Comparison of ENCODE assay signal across 9 mouse cellular contexts in the genomic region with DNA sequence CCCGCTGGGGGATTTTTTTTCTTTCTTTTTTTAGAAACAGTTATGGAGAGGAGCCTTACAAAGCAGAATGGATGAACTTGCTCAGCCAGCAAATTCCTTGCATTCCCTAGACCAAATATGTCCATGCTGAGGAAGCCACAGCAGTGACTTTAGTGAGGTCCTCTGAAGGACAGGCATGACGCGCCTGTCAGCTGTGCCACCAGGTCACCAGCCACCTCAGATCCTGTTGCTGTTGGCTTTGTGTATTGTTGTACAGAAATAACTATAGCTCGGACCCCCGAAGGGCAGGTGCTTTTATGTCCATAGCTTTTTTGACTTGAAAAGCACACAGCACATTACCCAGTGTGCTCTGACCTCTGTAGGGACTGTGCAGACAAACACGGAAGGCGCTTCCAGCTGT. TPM values are rescaled to one million over a fixed set of nuclear protein-coding genes. Genes with fewer than 3 reads are reported as not detected.
DNase-seq lines count a peak whose midpoint lies in the region; ATAC-seq and TF ChIP-seq lines count a peak whose summit lies in the region.
"Had no signal": no experiment of that assay in that cellular context is flagged by ENCODE, and none has a peak within 500 bp of the region (broad histone marks: within the 10 kb centered on the region; RNA-seq: fewer than 3 reads in every experiment).

No protein-coding gene starts in this region.

- no peak overlapping the region for H3K27ac ChIP-seq in midbrain, embryonic 11.5 days (ENCODE audit: low read depth, low read length)
- no peak overlapping the region for H3K27ac ChIP-seq in midbrain, embryonic 16.5 days (ENCODE audit: low read length)
- H3K27ac ChIP-seq in stomach, postnatal 0 days (replicated peaks), result no peak overlapping the region

- WGBS in midbrain, embryonic 11.5 days, result 67% methylated on average over 7 of the region's 7 CpGs
- 65% methylated on average over 7 of the region's 7 CpGs for WGBS in midbrain, embryonic 16.5 days
- 50% methylated on average over 7 of the region's 7 CpGs for WGBS in stomach, postnatal 0 days

- H3K36me3 ChIP-seq in midbrain, embryonic 11.5 days (ENCODE audit: control insufficient read depth, insufficient read depth, low read length), result no peaks in the 10 kb centered on the region
- no peaks in the 10 kb centered on the region for H3K36me3 ChIP-seq in midbrain, embryonic 16.5 days (ENCODE audit: control insufficient read depth, insufficient read depth, low read length)
- 0 out of 2 replicates have a peak, but pooled peaks cover 2% of the 10 kb centered on the region for H3K36me3 ChIP-seq in stomach, postnatal 0 days (ENCODE audit: control insufficient read depth, insufficient read depth, low read length)
- H3K36me3 ChIP-seq: midbrain, embryonic 12.5 days had no signal

- H3K4me3 ChIP-seq in midbrain, embryonic 11.5 days (ENCODE audit: low read depth, low read length), result no peak overlapping the region
- H3K4me3 ChIP-seq in midbrain, embryonic 16.5 days (ENCODE audit: low read depth, low read length), result no peak overlapping the region
- H3K4me3 ChIP-seq in stomach, postnatal 0 days (ENCODE audit: low read depth, low read length), result no peak overlapping the region
- H3K4me3 ChIP-seq: midbrain, embryonic 12.5 days had no signal

- H3K4me2 ChIP-seq in midbrain, embryonic 11.5 days, result no peak overlapping the region
- no peak overlapping the region for H3K4me2 ChIP-seq in midbrain, embryonic 16.5 days (ENCODE audit: low read length)
- no peak overlapping the region for H3K4me2 ChIP-seq in stomach, postnatal 0 days (replicated peaks; ENCODE audit: low read depth)
- H3K4me2 ChIP-seq: midbrain, embryonic 12.5 days had no signal

- peaks cover 8% of the 10 kb centered on the region; the same call in 1 of the 2 replicates for H3K4me1 ChIP-seq in midbrain, embryonic 11.5 days (ENCODE audit: control insufficient read depth, insufficient read depth, low read length)
- H3K4me1 ChIP-seq in midbrain, embryonic 16.5 days (ENCODE audit: control insufficient read depth, insufficient read depth, low read length), result no peaks in the 10 kb centered on the region; the same call in 1 of the 2 replicates
- no peaks in the 10 kb centered on the region for H3K4me1 ChIP-seq in stomach, postnatal 0 days (replicated peaks; ENCODE audit: control insufficient read depth, insufficient read depth)

- no peak for TF ChIP-seq EP300 in stomach, postnatal 0 days (optimal IDR thresholded peaks at IDR 0.05)

- TF ChIP-seq CTCF in stomach, postnatal 0 days (IDR thresholded peaks at IDR 0.05; ENCODE audit: low read depth), result no peak

- ATAC-seq in midbrain, embryonic 11.5 days (ENCODE audit: low FRiP score), result no peak
- no peak for ATAC-seq in midbrain, embryonic 16.5 days
- 0 out of 2 replicates have a peak, but pooled peaks have one; percentile 16 for ATAC-seq in stomach, postnatal 0 days (ENCODE audit: low FRiP score, low TSS enrichment)
- no peak for ATAC-seq in megakaryocyte progenitor cell, adult 5-6 weeks (replicated peaks; ENCODE audit: poor library complexity)

- H3K27me3 ChIP-seq in midbrain, embryonic 11.5 days (ENCODE audit: control insufficient read depth, insufficient read depth, low read length), result no peaks in the 10 kb centered on the region
- H3K27me3 ChIP-seq in midbrain, embryonic 16.5 days (ENCODE audit: control insufficient read depth, insufficient read depth, low read depth, low read length), result no peaks in the 10 kb centered on the region
- no peaks in the 10 kb centered on the region for H3K27me3 ChIP-seq in stomach, postnatal 0 days (ENCODE audit: control insufficient read depth, insufficient read depth, low read length)
- H3K27me3 ChIP-seq: midbrain, embryonic 12.5 days had no signal

- H3K9ac ChIP-seq in midbrain, embryonic 11.5 days (ENCODE audit: low read length), result no peak overlapping the region
- H3K9ac ChIP-seq in midbrain, embryonic 16.5 days (ENCODE audit: low read depth, low read length), result no peak overlapping the region
- no peak overlapping the region for H3K9ac ChIP-seq in stomach, postnatal 0 days (ENCODE audit: low read length)
- H3K9ac ChIP-seq: midbrain, embryonic 12.5 days had no signal

- DNase-seq in midbrain, embryonic 11.5 days (ENCODE audit: low spot score, missing footprints), result peak; percentile 83
- peak; percentile 52 for DNase-seq in heart, adult 8-10 months (ENCODE audit: low spot score)
- DNase-seq in kidney, postnatal 10 days, result peak; percentile 76
- DNase-seq in stomach, postnatal 0 days (ENCODE audit: low spot score), result no peak
- DNase-seq in T-cell, adult 2 months (ENCODE audit: low spot score), result no peak
- no peak for DNase-seq in cerebellum, adult 8-10 months

- no peaks in the 10 kb centered on the region for H3K9me3 ChIP-seq in midbrain, embryonic 11.5 days (ENCODE audit: control insufficient read depth, low read length)
- no peaks in the 10 kb centered on the region for H3K9me3 ChIP-seq in midbrain, embryonic 16.5 days (replicated peaks; ENCODE audit: control insufficient read depth, low read length, poor library complexity, severe bottlenecking)
- H3K9me3 ChIP-seq in stomach, postnatal 0 days (ENCODE audit: control insufficient read depth, low read length), result no peaks in the 10 kb centered on the region
- H3K9me3 ChIP-seq: midbrain, embryonic 12.5 days had no signal

RNA-seq across cellular contexts. Expression of a gene that starts 38.1 kb away (rescaled TPM):
- polyA plus RNA-seq in midbrain, embryonic 11.5 days (2014; fragmentation: Nextera tagmentation; extraction: Ambion mirVana), result 23.8 and 25.9 TPM in 2 replicates
- 52.2 and 56.4 TPM in 2 replicates for polyA plus RNA-seq in midbrain, embryonic 16.5 days (2015; fragmentation: Nextera tagmentation; extraction: Ambion mirVana)
- 10 to 100 TPM; 22.2 to 26.4 (median 24.5) TPM for total RNA-seq in heart, adult 8-10 months (2022)
- 4.6 and 4.9 TPM in 2 replicates for polyA plus RNA-seq in stomach, postnatal 0 days (2015; fragmentation: Nextera tagmentation; extraction: Ambion mirVana)
- total RNA-seq in megakaryocyte progenitor cell, adult 5-6 weeks (2015), result 27.3 and 31.5 TPM in 2 replicates
- 18.9 and 22.4 TPM in 2 replicates for total RNA-seq in megakaryocyte progenitor cell, adult 5-6 weeks (2017)

Comparison
In these comparisons a context has a peak if more than half of its experiments do, and no peak if none do; other contexts are left out.
1. DNase-seq: peak in midbrain, embryonic 11.5 days (single experiment), heart, adult 8-10 months (single experiment) and kidney, postnatal 10 days (single experiment); none in stomach, postnatal 0 days (single experiment), T-cell, adult 2 months (single experiment) and cerebellum, adult 8-10 months (single experiment).